Mouse (Mus musculus) bone marrow macrophage, adult 2 months (primary cell): ENCODE results near the gene Apbb2.

ENCODE experiments used
- CTCF ChIP-seq: IDR thresholded peaks from 2 replicates; pipeline ENCODE4 v1.5.1; 2012; ENCODE audit warnings: low read depth, mild to moderate bottlenecking, low read length, moderate library complexity
- POLR2A ChIP-seq: IDR thresholded peaks from 2 replicates; pipeline ENCODE4 v1.6.1; 2012; ENCODE audit warnings: mild to moderate bottlenecking, low read depth, low read length, borderline replicate concordance

- TF ChIP-seq POLR2A (no peak), CTCF (no peak)
Observed at GRCm38 (mm10) chr5:66405731-66406399, 212.7 kb downstream of the Apbb2 start.
